Mouse (Mus musculus): ENCODE data around the gene Alg14.

The Alg14 gene

GRCm38 (mm10) chr3:121407417-121407816 lies 115.8 kb downstream of the Alg14 start:
- no peak for DNase-seq (ENCODE audit: low spot score)

GRCm38 (mm10) chr3:121408386-121408785 lies 116.8 kb downstream of the Alg14 start:
- DNase-seq (ENCODE audit: low spot score): no peak

GRCm38 (mm10) chr3:121411450-121411849 lies 119.9 kb downstream of the Alg14 start:
- DNase-seq (ENCODE audit: low spot score): no peak

Data from layer of hippocampus, adult 11-12 months (tissue).